In the genomic region with DNA sequence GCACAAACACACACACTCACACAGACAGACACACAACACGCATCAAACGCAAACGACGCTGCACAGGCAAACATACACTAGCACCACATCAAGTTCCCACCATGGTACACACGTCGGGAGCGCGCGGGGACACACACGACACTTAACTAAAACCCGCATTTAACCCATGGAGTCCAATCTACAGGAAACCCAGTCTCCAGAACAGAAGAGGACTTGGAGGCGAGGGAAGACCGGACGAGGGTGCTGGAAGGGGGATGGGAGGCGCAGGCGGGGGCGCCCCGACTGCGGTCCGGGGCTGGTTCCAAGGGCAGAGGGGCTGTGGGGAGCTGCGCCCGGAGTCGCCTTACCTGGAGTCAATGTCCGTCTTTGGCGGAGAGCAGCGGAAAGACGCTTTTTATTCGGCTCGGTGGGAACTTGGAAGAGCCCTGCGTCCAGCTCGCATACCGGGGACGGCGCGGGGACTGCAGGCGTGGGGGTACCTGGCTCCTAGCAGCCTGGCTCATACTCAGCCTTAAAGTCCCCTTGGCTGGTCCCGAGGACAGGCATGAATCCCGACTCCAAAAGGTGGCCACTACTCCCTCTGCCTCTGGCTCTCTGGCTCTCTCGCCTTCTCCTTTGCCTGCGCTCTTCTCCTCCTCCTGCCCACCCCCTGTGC, we compare ENCODE assay signal across 8 mouse cellular contexts. TPM values are rescaled to one million over a fixed set of nuclear protein-coding genes. Genes with fewer than 3 reads are reported as not detected.
A peak's percentile ranks its signal among the peaks of the same experiment; 100 is the strongest.
DNase-seq lines count a peak whose midpoint lies in the region; ATAC-seq and TF ChIP-seq lines count a peak whose summit lies in the region.

No protein-coding gene starts in this region.

- peak; percentile 24 for ATAC-seq in kidney, embryonic 15.5 days (replicated peaks; ENCODE audit: low FRiP score)
- no peak for ATAC-seq in liver, embryonic 13.5 days (ENCODE audit: low read depth)

- H3K4me2 ChIP-seq in kidney, embryonic 15.5 days = peak overlapping the region; percentile 91
- peak overlapping the region; percentile 57 for H3K4me2 ChIP-seq in liver, embryonic 13.5 days

- WGBS in kidney, embryonic 15.5 days = under 1% methylated on average over 40 of the region's 40 CpGs
- WGBS in liver, embryonic 13.5 days (ENCODE audit: insufficient replicate concordance) = under 1% methylated on average over 40 of the region's 40 CpGs

- no peak; the same call in 1 of the 2 replicates for TF ChIP-seq POLR2A in embryonic fibroblast, embryonic 13.5 days (IDR thresholded peaks at IDR 0.05; ENCODE audit: low read depth, low read length)

- peaks cover 35% of the 10 kb centered on the region for H3K27me3 ChIP-seq in kidney, embryonic 15.5 days
- peaks cover 25% of the 10 kb centered on the region for H3K27me3 ChIP-seq in liver, embryonic 13.5 days

- no peak for TF ChIP-seq CTCF in embryonic fibroblast, embryonic 13.5 days (IDR thresholded peaks at IDR 0.05; ENCODE audit: borderline replicate concordance, insufficient read depth, low read length)

- no peaks in the 10 kb centered on the region for H3K36me3 ChIP-seq in kidney, embryonic 15.5 days
- no peaks in the 10 kb centered on the region for H3K36me3 ChIP-seq in liver, embryonic 13.5 days

- H3K4me3 ChIP-seq in kidney, embryonic 15.5 days (replicated peaks) = peak overlapping the region; percentile 62
- H3K4me3 ChIP-seq in embryonic fibroblast, embryonic 13.5 days (ENCODE audit: insufficient read depth, low read length) = peak overlapping the region; percentile 57
- peak overlapping the region; percentile 42 for H3K4me3 ChIP-seq in liver, embryonic 13.5 days (replicated peaks)

- no peak for DNase-seq in kidney, adult 11 months
- DNase-seq in Muller cell, postnatal 12 days (ENCODE audit: inconsistent ontology term) = peak; percentile 16
- DNase-seq in liver, embryonic 13.5 days = no peak
- DNase-seq in spleen, adult 12 weeks (ENCODE audit: low spot score) = no peak
- no peak for DNase-seq in thymus, postnatal 4 days
- DNase-seq in layer of hippocampus, adult 9-10 months (ENCODE audit: low spot score) = no peak

- no peaks in the 10 kb centered on the region for H3K9me3 ChIP-seq in kidney, embryonic 15.5 days (replicated peaks)
- no peaks in the 10 kb centered on the region for H3K9me3 ChIP-seq in liver, embryonic 13.5 days (replicated peaks)

- H3K4me1 ChIP-seq in kidney, embryonic 15.5 days = peaks cover 18% of the 10 kb centered on the region; the same call in 1 of the 2 replicates
- no peaks in the 10 kb centered on the region for H3K4me1 ChIP-seq in embryonic fibroblast, embryonic 13.5 days (ENCODE audit: control insufficient read depth, insufficient read depth, low read length)
- H3K4me1 ChIP-seq in liver, embryonic 13.5 days (replicated peaks) = no peaks in the 10 kb centered on the region

- no peak overlapping the region for H3K27ac ChIP-seq in kidney, embryonic 15.5 days
- H3K27ac ChIP-seq in embryonic fibroblast, embryonic 13.5 days (ENCODE audit: insufficient read depth, low read length) = no peak overlapping the region
- H3K27ac ChIP-seq in liver, embryonic 13.5 days = no peak overlapping the region

- H3K9ac ChIP-seq in kidney, embryonic 15.5 days = peak overlapping the region; percentile 39
- no peak overlapping the region for H3K9ac ChIP-seq in liver, embryonic 13.5 days

RNA-seq across cellular contexts. Expression of gene Brinp1, which starts 0.4 kb away (rescaled TPM):
- 6.8 and 7.3 TPM in 2 replicates for polyA plus RNA-seq in kidney, embryonic 15.5 days (2015; fragmentation: Nextera tagmentation; extraction: Ambion mirVana)
- 5.8 and 8.4 TPM in 2 replicates for polyA plus RNA-seq in embryonic fibroblast, embryonic 13.5 days (2011; ENCODE audit: insufficient read length, low read depth, missing spikeins)
- 0.51 and 0.85 TPM in 2 replicates for polyA plus RNA-seq in liver, embryonic 13.5 days (2015; fragmentation: Nextera tagmentation; extraction: Ambion mirVana)
